8 mouse cellular contexts compared by ENCODE assay signal in the genomic region with DNA sequence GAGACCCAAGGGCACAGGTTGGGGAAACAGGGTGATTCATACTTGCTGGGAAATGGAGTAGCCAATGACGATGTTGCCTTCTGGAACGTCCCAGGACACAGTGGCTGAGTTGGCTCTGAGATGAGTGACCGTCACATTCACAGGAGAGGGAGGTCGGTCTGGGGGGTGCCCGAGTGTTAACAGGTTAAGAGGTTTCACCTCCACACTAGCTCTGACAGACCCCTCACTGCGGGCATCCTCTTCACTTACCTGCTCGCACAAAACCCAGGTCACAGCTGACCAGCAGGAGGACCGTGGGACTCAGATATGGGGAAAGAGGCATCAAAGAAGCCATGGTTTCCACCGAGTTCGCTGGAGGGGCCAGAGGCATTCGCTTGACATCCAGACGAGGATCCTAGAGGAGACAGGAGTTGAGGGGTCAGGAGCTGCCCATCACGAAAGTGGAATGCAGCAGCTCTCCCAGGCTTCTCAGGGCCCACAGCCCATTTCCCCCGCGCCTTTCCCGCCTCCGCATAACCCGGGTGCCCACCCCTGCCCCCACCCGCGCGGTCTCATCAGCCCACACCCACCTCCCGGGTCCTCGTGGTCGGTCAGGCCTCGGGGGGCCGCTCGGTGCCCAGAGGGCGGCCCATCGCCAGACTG. TPM values are rescaled to one million over a fixed set of nuclear protein-coding genes. Genes with fewer than 3 reads are reported as not detected.
DNase-seq lines count a peak whose midpoint lies in the region; ATAC-seq lines count a peak whose summit lies in the region.

No protein-coding gene starts in this region.

- peak overlapping the region; percentile 89 for H3K4me3 ChIP-seq in hindbrain, embryonic 13.5 days
- peak overlapping the region; percentile 87 for H3K4me3 ChIP-seq in midbrain, embryonic 13.5 days (replicated peaks)

- ATAC-seq in cerebellum, adult (ENCODE audit: insufficient number of reproducible peaks, low FRiP score, low TSS enrichment) = no peak
- peak; percentile 46 for ATAC-seq in hindbrain, embryonic 13.5 days (ENCODE audit: low FRiP score)
- no peak for ATAC-seq in midbrain, embryonic 13.5 days

- H3K4me2 ChIP-seq in hindbrain, embryonic 13.5 days = peak overlapping the region; percentile 81
- peak overlapping the region; percentile 94 for H3K4me2 ChIP-seq in midbrain, embryonic 13.5 days (replicated peaks)

- DNase-seq in cerebellum, adult 11-12 months = peak; percentile 48
- DNase-seq in right cerebral cortex, postnatal 4 days = peak; percentile 55
- no peak for DNase-seq in right cerebral cortex, postnatal 10 days (ENCODE audit: low spot score in 2 of 2)
- DNase-seq in layer of hippocampus, adult 9-10 months (ENCODE audit: low spot score) = no peak
- no peak for DNase-seq in ovary, postnatal 36 days (ENCODE audit: low spot score)

- WGBS in hindbrain, embryonic 13.5 days = 4% methylated on average over 29 of the region's 29 CpGs
- WGBS in midbrain, embryonic 13.5 days = 7% methylated on average over 29 of the region's 29 CpGs

- peak overlapping the region; percentile 99 for H3K9ac ChIP-seq in hindbrain, embryonic 13.5 days
- H3K9ac ChIP-seq in midbrain, embryonic 13.5 days (replicated peaks) = peak overlapping the region; percentile 96

- peaks cover 40% of the 10 kb centered on the region for H3K4me1 ChIP-seq in hindbrain, embryonic 13.5 days (replicated peaks)
- H3K4me1 ChIP-seq in midbrain, embryonic 13.5 days (replicated peaks) = peaks cover 42% of the 10 kb centered on the region

- H3K36me3 ChIP-seq in hindbrain, embryonic 13.5 days = peaks cover 18% of the 10 kb centered on the region
- peaks cover 12% of the 10 kb centered on the region for H3K36me3 ChIP-seq in midbrain, embryonic 13.5 days

- H3K27me3 ChIP-seq in hindbrain, embryonic 13.5 days = peaks cover 8% of the 10 kb centered on the region
- peaks cover 2% of the 10 kb centered on the region; the same call in 1 of the 2 replicates for H3K27me3 ChIP-seq in midbrain, embryonic 13.5 days

- H3K9me3 ChIP-seq in hindbrain, embryonic 13.5 days = no peaks in the 10 kb centered on the region
- H3K9me3 ChIP-seq in midbrain, embryonic 13.5 days = no peaks in the 10 kb centered on the region

- H3K27ac ChIP-seq in hindbrain, embryonic 13.5 days = peak overlapping the region; percentile 90
- peak overlapping the region; percentile 87 for H3K27ac ChIP-seq in midbrain, embryonic 13.5 days

RNA-seq across cellular contexts. Expression of a gene that starts 0.8 kb away (rescaled TPM):
- 67.4 and 79.7 TPM in 2 replicates for polyA plus RNA-seq in hindbrain, embryonic 13.5 days (2015; fragmentation: Nextera tagmentation; extraction: Ambion mirVana)
- 63.2 and 74.5 TPM in 2 replicates for polyA plus RNA-seq in midbrain, embryonic 13.5 days (2015; fragmentation: Nextera tagmentation; extraction: Ambion mirVana)

RNA-seq across cellular contexts. Expression of a gene that starts 2.2 kb away (rescaled TPM):
- polyA plus RNA-seq in hindbrain, embryonic 13.5 days (2015; fragmentation: Nextera tagmentation; extraction: Ambion mirVana) = 0.17 and 0.48 TPM in 2 replicates
- 0.12 and 0.43 TPM in 2 replicates for polyA plus RNA-seq in midbrain, embryonic 13.5 days (2015; fragmentation: Nextera tagmentation; extraction: Ambion mirVana)

RNA-seq across cellular contexts. Expression of a gene that starts 4.2 kb away (rescaled TPM):
- 33.3 and 34.6 TPM in 2 replicates for polyA plus RNA-seq in hindbrain, embryonic 13.5 days (2015; fragmentation: Nextera tagmentation; extraction: Ambion mirVana)
- 34.4 and 36.0 TPM in 2 replicates for polyA plus RNA-seq in midbrain, embryonic 13.5 days (2015; fragmentation: Nextera tagmentation; extraction: Ambion mirVana)

RNA-seq across cellular contexts. Expression of a gene that starts 43.6 kb away (rescaled TPM):
- polyA plus RNA-seq in hindbrain, embryonic 13.5 days (2015; fragmentation: Nextera tagmentation; extraction: Ambion mirVana) = 2.7 and 3.2 TPM in 2 replicates
- polyA plus RNA-seq in midbrain, embryonic 13.5 days (2015; fragmentation: Nextera tagmentation; extraction: Ambion mirVana) = 1.7 and 3.4 TPM in 2 replicates

RNA-seq across cellular contexts. Expression of a gene that starts 54.1 kb away (rescaled TPM):
- 0.65 TPM in 1 of 2 replicates, not detected in the other for polyA plus RNA-seq in hindbrain, embryonic 13.5 days (2015; fragmentation: Nextera tagmentation; extraction: Ambion mirVana)
- 0.54 and 0.63 TPM in 2 replicates for polyA plus RNA-seq in midbrain, embryonic 13.5 days (2015; fragmentation: Nextera tagmentation; extraction: Ambion mirVana)

Comparison
In these comparisons a context has a peak if more than half of its experiments do, and no peak if none do; other contexts are left out.
1. DNase-seq: peak in cerebellum, adult 11-12 months (single experiment) and right cerebral cortex, postnatal 4 days (single experiment); none in right cerebral cortex, postnatal 10 days (0 of 2), layer of hippocampus, adult 9-10 months (single experiment) and ovary, postnatal 36 days (single experiment).